ENCODE assay signal across 13 mouse cellular contexts in the genomic region with DNA sequence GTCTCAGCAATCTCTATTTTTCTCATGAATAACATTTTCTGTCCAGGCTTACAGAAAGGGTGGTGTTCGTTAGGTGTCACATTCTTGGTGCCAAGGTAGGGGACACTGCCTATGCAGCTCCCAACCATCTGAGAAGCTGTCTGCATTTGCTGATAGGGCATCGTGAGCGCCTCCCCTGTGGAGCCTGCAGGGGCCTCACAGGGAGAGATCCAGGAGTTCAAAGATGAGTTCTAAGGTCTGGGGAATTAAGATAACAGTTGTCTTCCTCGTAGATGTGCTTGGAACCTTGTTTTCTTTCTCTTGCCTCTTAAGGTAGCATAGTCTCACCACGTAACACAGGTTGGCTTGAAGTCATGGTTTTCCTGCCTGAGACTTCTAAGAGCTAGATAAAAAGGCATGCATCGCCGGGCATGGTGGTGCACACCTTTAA. TPM values are rescaled to one million over a fixed set of nuclear protein-coding genes. Genes with fewer than 3 reads are reported as not detected.
A peak's percentile ranks its signal among the peaks of the same experiment; 100 is the strongest.
DNase-seq lines count a peak whose midpoint lies in the region; ATAC-seq lines count a peak whose summit lies in the region.
"Had no signal": no experiment of that assay in that cellular context is flagged by ENCODE, and none has a peak within 500 bp of the region (broad histone marks: within the 10 kb centered on the region; RNA-seq: fewer than 3 reads in every experiment).

No protein-coding gene starts in this region.

- H3K4me3 ChIP-seq in lung, embryonic 16.5 days (ENCODE audit: low read length) = no peak overlapping the region
- H3K4me3 ChIP-seq in liver, embryonic 12.5 days = 0 out of 2 replicates have a peak overlapping the region, but pooled peaks have one; percentile 21
- H3K4me3 ChIP-seq in forebrain, embryonic 12.5 days (replicated peaks) = no peak overlapping the region
- H3K4me3 ChIP-seq: embryonic facial prominence, embryonic 13.5 days; myocyte had no signal

- WGBS in lung, embryonic 16.5 days = 61% methylated on average over 7 of the region's 7 CpGs
- 16% methylated on average over 7 of the region's 7 CpGs for WGBS in liver, embryonic 12.5 days (ENCODE audit: insufficient replicate concordance)
- WGBS in forebrain, embryonic 12.5 days = 84% methylated on average over 7 of the region's 7 CpGs

- H3K4me2 ChIP-seq in lung, embryonic 16.5 days (ENCODE audit: low read depth, low read length) = no peak overlapping the region; the same call in 1 of the 2 replicates
- peak overlapping the region; percentile 60 for H3K4me2 ChIP-seq in liver, embryonic 12.5 days
- no peak overlapping the region for H3K4me2 ChIP-seq in forebrain, embryonic 12.5 days
- H3K4me2 ChIP-seq: embryonic facial prominence, embryonic 13.5 days had no signal

- no peaks in the 10 kb centered on the region for H3K36me3 ChIP-seq in lung, embryonic 16.5 days (ENCODE audit: control insufficient read depth, insufficient read depth, low read length)
- H3K36me3 ChIP-seq in liver, embryonic 12.5 days = no peaks in the 10 kb centered on the region
- H3K36me3 ChIP-seq in forebrain, embryonic 12.5 days (replicated peaks) = no peaks in the 10 kb centered on the region
- H3K36me3 ChIP-seq: embryonic facial prominence, embryonic 13.5 days had no signal

- H3K9me3 ChIP-seq in lung, embryonic 16.5 days (ENCODE audit: control insufficient read depth, low read length) = no peaks in the 10 kb centered on the region
- H3K9me3 ChIP-seq in liver, embryonic 12.5 days (replicated peaks) = 0 out of 2 replicates have a peak, but pooled peaks cover 5% of the 10 kb centered on the region
- H3K9me3 ChIP-seq in forebrain, embryonic 12.5 days = no peaks in the 10 kb centered on the region
- H3K9me3 ChIP-seq: embryonic facial prominence, embryonic 13.5 days had no signal

- DNase-seq in CD4-positive, CD25-positive, alpha-beta regulatory T cell, adult 2 months (ENCODE audit: low read depth, low spot score) = peak; percentile 26
- no peak for DNase-seq in lung, postnatal 14 days
- peak; percentile 83 to 85 for DNase-seq in spleen, postnatal 4 days (ENCODE audit: low spot score in 2 of 2)
- no peak for DNase-seq in right cerebral cortex, postnatal 10 days (ENCODE audit: low spot score in 2 of 2)
- DNase-seq: right cerebral cortex, postnatal 14 days had no signal

- H3K9ac ChIP-seq in lung, embryonic 16.5 days (ENCODE audit: low read length) = no peak overlapping the region
- peak overlapping the region; percentile 72; the same call in 1 of the 2 replicates for H3K9ac ChIP-seq in liver, embryonic 12.5 days
- H3K9ac ChIP-seq in forebrain, embryonic 12.5 days = no peak overlapping the region
- H3K9ac ChIP-seq: embryonic facial prominence, embryonic 13.5 days had no signal

- peak overlapping the region; percentile 39 for H3K27ac ChIP-seq in lung, embryonic 16.5 days (ENCODE audit: low read length)
- peak overlapping the region; percentile 98 for H3K27ac ChIP-seq in liver, embryonic 12.5 days
- H3K27ac ChIP-seq in forebrain, embryonic 12.5 days = no peak overlapping the region
- H3K27ac ChIP-seq: embryonic facial prominence, embryonic 13.5 days; kidney, postnatal 0 days had no signal

- no peaks in the 10 kb centered on the region for H3K27me3 ChIP-seq in lung, embryonic 16.5 days (ENCODE audit: control insufficient read depth, insufficient read depth, low read depth, low read length)
- no peaks in the 10 kb centered on the region for H3K27me3 ChIP-seq in liver, embryonic 12.5 days (replicated peaks)
- no peaks in the 10 kb centered on the region for H3K27me3 ChIP-seq in forebrain, embryonic 12.5 days
- H3K27me3 ChIP-seq: embryonic facial prominence, embryonic 13.5 days had no signal

- no peak for ATAC-seq in CD4-positive, CD25-positive, alpha-beta regulatory T cell, adult 4 months
- ATAC-seq in lung, embryonic 16.5 days (ENCODE audit: low read depth) = peak; percentile 49
- peak; percentile 99 for ATAC-seq in liver, embryonic 12.5 days
- no peak for ATAC-seq in forebrain, embryonic 12.5 days (ENCODE audit: low FRiP score)

- peaks cover 11% of the 10 kb centered on the region for H3K4me1 ChIP-seq in lung, embryonic 16.5 days (replicated peaks; ENCODE audit: control insufficient read depth, insufficient read depth, low read length)
- peaks cover 83% of the 10 kb centered on the region for H3K4me1 ChIP-seq in liver, embryonic 12.5 days
- no peaks in the 10 kb centered on the region for H3K4me1 ChIP-seq in forebrain, embryonic 12.5 days

RNA-seq across cellular contexts. Expression of a gene that starts 35.9 kb away (rescaled TPM):
- polyA plus RNA-seq in CD4-positive, CD25-positive, alpha-beta regulatory T cell, adult 4 months (2017; shearing (Covaris generic)) = 100 to 1,000 TPM; 131 to 143 TPM
- 56.8 and 61.5 TPM in 2 replicates for polyA plus RNA-seq in lung, embryonic 16.5 days (2015; fragmentation: Nextera tagmentation; extraction: Ambion mirVana)
- 26.0 and 27.0 TPM in 2 replicates for polyA plus RNA-seq in liver, embryonic 12.5 days (2016; fragmentation: Nextera tagmentation; extraction: Ambion mirVana)
- polyA plus RNA-seq in forebrain, embryonic 12.5 days (2016; fragmentation: Nextera tagmentation; extraction: Ambion mirVana) = 5.8 and 6.3 TPM in 2 replicates

RNA-seq across cellular contexts. Expression of a gene that starts 43.2 kb away (rescaled TPM):
- polyA plus RNA-seq in CD4-positive, CD25-positive, alpha-beta regulatory T cell, adult 4 months (2017; shearing (Covaris generic)) = 100 to 1,000 TPM in 1 of 2 experiments, 10 to 100 TPM in 1; 86.0 to 120 TPM
- 65.0 and 69.3 TPM in 2 replicates for polyA plus RNA-seq in lung, embryonic 16.5 days (2015; fragmentation: Nextera tagmentation; extraction: Ambion mirVana)
- polyA plus RNA-seq in liver, embryonic 12.5 days (2016; fragmentation: Nextera tagmentation; extraction: Ambion mirVana) = 24.5 and 27.8 TPM in 2 replicates
- polyA plus RNA-seq in forebrain, embryonic 12.5 days (2016; fragmentation: Nextera tagmentation; extraction: Ambion mirVana) = 54.7 and 57.7 TPM in 2 replicates

RNA-seq across cellular contexts. Expression of a gene that starts 50.3 kb away (rescaled TPM):
- polyA plus RNA-seq in CD4-positive, CD25-positive, alpha-beta regulatory T cell, adult 4 months (2017; shearing (Covaris generic)) = not detected
- not detected in 2 replicates for polyA plus RNA-seq in lung, embryonic 16.5 days (2015; fragmentation: Nextera tagmentation; extraction: Ambion mirVana)
- polyA plus RNA-seq in liver, embryonic 12.5 days (2016; fragmentation: Nextera tagmentation; extraction: Ambion mirVana) = not detected in 2 replicates
- not detected in 2 replicates for polyA plus RNA-seq in forebrain, embryonic 12.5 days (2016; fragmentation: Nextera tagmentation; extraction: Ambion mirVana)
- polyA plus RNA-seq: embryonic facial prominence, embryonic 13.5 days; kidney, postnatal 0 days; limb, embryonic 11.5 days; myocyte had no signal

Comparison
In these comparisons a context has a peak if more than half of its experiments do, and no peak if none do; other contexts are left out.
1. DNase-seq: peak in CD4-positive, CD25-positive, alpha-beta regulatory T cell, adult 2 months (single experiment) and spleen, postnatal 4 days (2 of 2); none in lung, postnatal 14 days (single experiment) and right cerebral cortex, postnatal 10 days (0 of 2).
2. ATAC-seq: peak in lung, embryonic 16.5 days (single experiment) and liver, embryonic 12.5 days (single experiment); none in CD4-positive, CD25-positive, alpha-beta regulatory T cell, adult 4 months (single experiment) and forebrain, embryonic 12.5 days (single experiment).